Mouse (Mus musculus): ENCODE results near the gene Gbp3.

Gene Gbp3

GRCm38 (mm10) chr3:142587386-142587785 is 27.6 kb downstream of the Gbp3 start:
- in situ Hi-C loops (cut with MboI, MseI) = no loop called here

GRCm38 (mm10) chr3:142588888-142589287 is 29.1 kb downstream of the Gbp3 start:
- in situ Hi-C loops (cut with MboI, MseI) = no loop called here

GRCm38 (mm10) chr3:142590431-142591067 is 30.7 kb downstream of the Gbp3 start:
- in situ Hi-C loops (cut with MboI, MseI) = no loop called here

GRCm38 (mm10) chr3:142594547-142594946 is 34.7 kb downstream of the Gbp3 start, which contains the start of gene Gbp2b:
Gbp2b (plus strand) TSS chr3:142594847.
- in situ Hi-C loops (cut with MboI, MseI) = no loop called here

- in situ Hi-C loops (cut with MboI, MseI) = no loop called here
Observed at GRCm38 (mm10) chr3:142597923-142598322, 38.1 kb downstream of the Gbp3 start.

- in situ Hi-C loops (cut with MboI, MseI) = no loop called here
Observed at GRCm38 (mm10) chr3:142601675-142602074, 41.8 kb downstream of the Gbp3 start.

GRCm38 (mm10) chr3:142618658-142619057 is 58.8 kb downstream of the Gbp3 start:
- in situ Hi-C loops (cut with MboI, MseI) = no loop called here

GRCm38 (mm10) chr3:142619606-142620005 is 59.8 kb downstream of the Gbp3 start:
- in situ Hi-C loops (cut with MboI, MseI) = loop anchor here (5.0 kb wide), 1 partner anchor 127 kb away; the partner anchor contains the start of gene Gbp5

GRCm38 (mm10) chr3:142620111-142620955 is 60.5 kb downstream of the Gbp3 start, which contains the start of gene Gbp2:
Gbp2 (plus strand) TSS chr3:142620602.
- in situ Hi-C loops (cut with MboI, MseI) = loop anchor here (5.0 kb wide), 1 partner anchor 128 kb away; the partner anchor contains the start of gene Gbp5

GRCm38 (mm10) chr3:142620956-142621562 is 61.2 kb downstream of the Gbp3 start:
- in situ Hi-C loops (cut with MboI, MseI) = loop anchor here (5.0 kb wide), 1 partner anchor 129 kb away; the partner anchor contains the start of gene Gbp5

Measured in T-helper 2 cell (primary cell).